Mouse (Mus musculus) MEL (cell line): ENCODE results near the gene Bcat1. TPM values are rescaled to one million over a fixed set of nuclear protein-coding genes. Genes with fewer than 3 reads are reported as not detected.

Source experiments
- DNase-seq: peaks from one replicate; pipeline ENCODE4 v3.0.0; 2011; ENCODE audit warnings: low read depth, low spot score
- H3K27ac ChIP-seq: 2 replicates; pipeline ENCODE4 v1.5.1; 2012; ENCODE audit warnings: low read depth, mild to moderate bottlenecking, control low read depth, low read length, moderate library complexity; ENCODE audit not compliant: control insufficient read depth
- H3K27me3 ChIP-seq, 2 experiments: fragments of 150-350 bp in 1 of 2; sonication (generic) in 1 of 2; 2 replicates each; pipeline ENCODE4 v1.6.1; 2012; ENCODE audit warnings: low read length in 2 of 2, mild to moderate bottlenecking in 2 of 2, improper control_type of control experiment in 1 of 2, moderate library complexity in 1 of 2; ENCODE audit not compliant: insufficient read depth in 2 of 2, control insufficient read depth in 1 of 2
- H3K36me3 ChIP-seq, 2 experiments: 2 replicates each; pipeline ENCODE4 v1.6.1; 2012 to 2014; ENCODE audit warnings: low read length in 2 of 2, improper control_type of control experiment in 1 of 2, inconsistent platforms in 1 of 2, mild to moderate bottlenecking in 1 of 2; ENCODE audit not compliant: insufficient read depth in 2 of 2, control insufficient read depth in 1 of 2
- H3K4me1 ChIP-seq, 2 experiments: fragments of 150-350 bp in 1 of 2; sonication (generic) in 1 of 2; 2 replicates each; pipeline ENCODE4 v1.6.1; 2012; ENCODE audit warnings: low read length in 2 of 2, improper control_type of control experiment in 1 of 2, mild to moderate bottlenecking in 1 of 2; ENCODE audit not compliant: insufficient read depth in 2 of 2, control insufficient read depth in 1 of 2
- H3K4me3 ChIP-seq, 2 experiments: fragments of 150-350 bp in 1 of 2; sonication (generic) in 1 of 2; 2 replicates each; pipeline ENCODE4 v1.5.1; 2012; ENCODE audit warnings: low read depth in 2 of 2, low read length in 2 of 2, mild to moderate bottlenecking in 2 of 2, moderate library complexity in 2 of 2, control low read depth in 1 of 2, improper control_type of control experiment in 1 of 2; ENCODE audit not compliant: control insufficient read depth in 1 of 2, insufficient read depth in 1 of 2
- H3K79me2 ChIP-seq: 2 replicates; pipeline ENCODE4 v1.6.1; 2012; ENCODE audit warnings: mild to moderate bottlenecking, low read length, moderate library complexity; ENCODE audit not compliant: control insufficient read depth, poor library complexity, insufficient read depth
- H3K9ac ChIP-seq: 2 replicates; pipeline ENCODE4 v1.6.1; 2012; ENCODE audit warnings: low read depth, mild to moderate bottlenecking, control low read depth, low read length, moderate library complexity; ENCODE audit not compliant: control insufficient read depth, poor library complexity, severe bottlenecking
- H3K9me3 ChIP-seq: fragments of 150-350 bp; sonication (generic); replicated peaks from 2 replicates; pipeline ENCODE4 v1.6.1; 2012; ENCODE audit warnings: mild to moderate bottlenecking, low read length, improper control_type of control experiment, moderate library complexity; ENCODE audit not compliant: insufficient read depth
- BHLHE40 ChIP-seq: IDR thresholded peaks from 2 replicates; pipeline ENCODE4 v1.6.1; 2012; ENCODE audit warnings: low read depth, mild to moderate bottlenecking, inconsistent platforms, low read length, improper control_type of control experiment, borderline replicate concordance
- CHD1 ChIP-seq: IDR thresholded peaks from 2 replicates; pipeline ENCODE4 v1.6.1; 2012; ENCODE audit warnings: low read depth, mild to moderate bottlenecking, inconsistent platforms, low read length, improper control_type of control experiment
- CHD2 ChIP-seq: IDR thresholded peaks from 2 replicates; pipeline ENCODE4 v1.6.1; 2011; ENCODE audit warnings: low read length, improper control_type of control experiment
- CTCF ChIP-seq, 3 experiments: IDR thresholded peaks in 2 of 3; conservative IDR thresholded peaks in 1 of 3; 2 replicates each; pipeline ENCODE4 v1.5.1; 2011 to 2012; ENCODE audit warnings: low read length in 3 of 3, low read depth in 2 of 3, mild to moderate bottlenecking in 2 of 3, improper control_type of control experiment in 1 of 3, inconsistent platforms in 1 of 3, mixed read lengths in 1 of 3, moderate library complexity in 1 of 3; ENCODE audit not compliant: control insufficient read depth in 1 of 3, insufficient read depth in 1 of 3, poor library complexity in 1 of 3, severe bottlenecking in 1 of 3
- ELF1 ChIP-seq: IDR thresholded peaks from 2 replicates; pipeline ENCODE4 v1.6.1; 2014; ENCODE audit warnings: low read depth, mild to moderate bottlenecking, inconsistent platforms, low read length, improper control_type of control experiment, moderate library complexity
- EP300 ChIP-seq, 2 experiments: IDR thresholded peaks; 2 replicates each; pipeline ENCODE4 v1.6.1; 2011; ENCODE audit warnings: improper control_type of control experiment in 2 of 2, low read length in 2 of 2, low read depth in 1 of 2, mild to moderate bottlenecking in 1 of 2
- ETS1 ChIP-seq: IDR thresholded peaks from 2 replicates; pipeline ENCODE4 v1.6.1; 2012; ENCODE audit warnings: low read depth, mild to moderate bottlenecking, inconsistent platforms, low read length, improper control_type of control experiment, moderate library complexity
- GABPA ChIP-seq: IDR thresholded peaks from 2 replicates; pipeline ENCODE4 v1.6.1; 2012; ENCODE audit warnings: low read depth, mild to moderate bottlenecking, inconsistent platforms, low read length, improper control_type of control experiment, moderate library complexity
- GATA1 ChIP-seq: IDR thresholded peaks from 2 replicates; pipeline ENCODE4 v1.6.1; 2011; ENCODE audit warnings: low read depth, low read length, improper control_type of control experiment
- HCFC1 ChIP-seq: IDR thresholded peaks from 2 replicates; pipeline ENCODE4 v1.6.1; 2012; ENCODE audit warnings: low read depth, mild to moderate bottlenecking, inconsistent platforms, low read length, improper control_type of control experiment, moderate library complexity
- JUND ChIP-seq: IDR thresholded peaks from 2 replicates; pipeline ENCODE4 v1.6.1; 2011; ENCODE audit warnings: low read depth, mild to moderate bottlenecking, improper control_type of control experiment, low read length
- KAT2A ChIP-seq: conservative IDR thresholded peaks from 2 replicates; pipeline ENCODE4 v1.6.1; 2012; ENCODE audit warnings: low read depth, low read length, improper control_type of control experiment, inconsistent platforms
- MAX ChIP-seq: IDR thresholded peaks from 2 replicates; pipeline ENCODE4 v1.6.1; 2011; ENCODE audit warnings: low read length, improper control_type of control experiment
- MAZ ChIP-seq: IDR thresholded peaks from 2 replicates; pipeline ENCODE4 v1.6.1; 2012; ENCODE audit warnings: low read depth, mild to moderate bottlenecking, inconsistent platforms, low read length, improper control_type of control experiment
- MXI1 ChIP-seq: IDR thresholded peaks from 2 replicates; pipeline ENCODE4 v1.6.1; 2011; ENCODE audit warnings: mild to moderate bottlenecking, low read depth, low read length, improper control_type of control experiment
- MYB ChIP-seq: IDR thresholded peaks from 2 replicates; pipeline ENCODE4 v1.6.1; 2011; ENCODE audit warnings: mild to moderate bottlenecking, low read depth, low read length, improper control_type of control experiment
- MYC ChIP-seq: IDR thresholded peaks from 2 replicates; pipeline ENCODE4 v1.6.1; 2011; ENCODE audit warnings: low read depth, mild to moderate bottlenecking, low read length, improper control_type of control experiment, moderate library complexity
- NELFE ChIP-seq: IDR thresholded peaks from 2 replicates; pipeline ENCODE4 v1.6.1; 2011; ENCODE audit warnings: low read depth, low read length, improper control_type of control experiment
- POLR2A ChIP-seq, 2 experiments: IDR thresholded peaks; 2 replicates each; pipeline ENCODE4 v1.6.1; 2011 to 2012; ENCODE audit warnings: low read length in 2 of 2, mild to moderate bottlenecking in 2 of 2, control low read depth in 1 of 2, improper control_type of control experiment in 1 of 2, low read depth in 1 of 2, moderate library complexity in 1 of 2; ENCODE audit not compliant: control insufficient read depth in 1 of 2, insufficient read depth in 1 of 2, poor library complexity in 1 of 2
- POLR2AphosphoS2 ChIP-seq: IDR thresholded peaks from 2 replicates; pipeline ENCODE4 v1.6.1; 2011; ENCODE audit warnings: low read length, improper control_type of control experiment
- RAD21 ChIP-seq: IDR thresholded peaks from 2 replicates; pipeline ENCODE4 v1.6.1; 2011; ENCODE audit warnings: mild to moderate bottlenecking, low read depth, low read length, improper control_type of control experiment
- SIN3A ChIP-seq: IDR thresholded peaks from 2 replicates; pipeline ENCODE4 v1.6.1; 2012; ENCODE audit warnings: low read length, improper control_type of control experiment, inconsistent platforms
- SMC3 ChIP-seq: IDR thresholded peaks from 2 replicates; pipeline ENCODE4 v1.6.1; 2011; ENCODE audit warnings: low read depth, low read length, improper control_type of control experiment
- TAL1 ChIP-seq: IDR thresholded peaks from 2 replicates; pipeline ENCODE4 v1.6.1; 2012; ENCODE audit warnings: mild to moderate bottlenecking, inconsistent platforms, low read length, moderate library complexity, mixed read lengths
- TBP ChIP-seq: IDR thresholded peaks from 2 replicates; pipeline ENCODE4 v1.8.0; 2011; ENCODE audit warnings: low read depth, low read length, improper control_type of control experiment
- UBTF ChIP-seq: IDR thresholded peaks from 2 replicates; pipeline ENCODE4 v1.6.1; 2012; ENCODE audit warnings: low read depth, mild to moderate bottlenecking, inconsistent platforms, low read length, improper control_type of control experiment, moderate library complexity, borderline replicate concordance; ENCODE audit not compliant: insufficient read depth
- USF1 ChIP-seq: IDR thresholded peaks from 2 replicates; pipeline ENCODE4 v1.6.1; 2014; ENCODE audit warnings: low read depth, mild to moderate bottlenecking, inconsistent platforms, low read length, improper control_type of control experiment, moderate library complexity
- USF2 ChIP-seq, 2 experiments: IDR thresholded peaks; 2 replicates each; pipeline ENCODE4 v1.6.1; 2011 to 2012; ENCODE audit warnings: improper control_type of control experiment in 2 of 2, low read length in 2 of 2, borderline replicate concordance in 1 of 2, inconsistent platforms in 1 of 2, low read depth in 1 of 2, mild to moderate bottlenecking in 1 of 2; ENCODE audit not compliant: insufficient read depth in 1 of 2
- ZC3H11A ChIP-seq: IDR thresholded peaks from 2 replicates; pipeline ENCODE4 v1.6.1; 2012; ENCODE audit warnings: low read depth, mild to moderate bottlenecking, inconsistent platforms, low read length, improper control_type of control experiment
- ZKSCAN1 ChIP-seq: IDR thresholded peaks from 2 replicates; pipeline ENCODE4 v1.6.1; 2012; ENCODE audit warnings: low read depth, mild to moderate bottlenecking, inconsistent platforms, low read length, improper control_type of control experiment, moderate library complexity
- ZMIZ1 ChIP-seq: IDR thresholded peaks from 2 replicates; pipeline ENCODE4 v1.6.1; 2012; ENCODE audit warnings: low read depth, mild to moderate bottlenecking, inconsistent platforms, low read length, improper control_type of control experiment, moderate library complexity
- ZNF384 ChIP-seq: IDR thresholded peaks from 2 replicates; pipeline ENCODE4 v1.6.1; 2012; ENCODE audit warnings: low read depth, mild to moderate bottlenecking, inconsistent platforms, low read length, improper control_type of control experiment
- polyA plus RNA-seq, 2 experiments: library from polyadenylated mRNA; stranded (reverse) in 1 of 2; unstranded in 1 of 2; fragments of >175 nt in 1 of 2; fragments of >200 nt in 1 of 2; gene quantifications; 2 replicates each; pipeline versions ENCODE4 v1.2.1 to v1.2.4; 2012; ENCODE audit warnings: low replicate concordance in 2 of 2, low read depth in 1 of 2; ENCODE audit not compliant: insufficient read length in 2 of 2, insufficient read depth in 1 of 2, missing spikeins in 1 of 2
- total RNA-seq: library from RNA; depleted of rRNA; stranded (reverse); fragments of 300-350 nt; gene quantifications from 2 replicates; pipeline ENCODE4 v1.2.3, GENCODE M21; 2012

Bcat1 gene
- total and polyA plus RNA-seq, 3 experiments: not detected

DNA sequence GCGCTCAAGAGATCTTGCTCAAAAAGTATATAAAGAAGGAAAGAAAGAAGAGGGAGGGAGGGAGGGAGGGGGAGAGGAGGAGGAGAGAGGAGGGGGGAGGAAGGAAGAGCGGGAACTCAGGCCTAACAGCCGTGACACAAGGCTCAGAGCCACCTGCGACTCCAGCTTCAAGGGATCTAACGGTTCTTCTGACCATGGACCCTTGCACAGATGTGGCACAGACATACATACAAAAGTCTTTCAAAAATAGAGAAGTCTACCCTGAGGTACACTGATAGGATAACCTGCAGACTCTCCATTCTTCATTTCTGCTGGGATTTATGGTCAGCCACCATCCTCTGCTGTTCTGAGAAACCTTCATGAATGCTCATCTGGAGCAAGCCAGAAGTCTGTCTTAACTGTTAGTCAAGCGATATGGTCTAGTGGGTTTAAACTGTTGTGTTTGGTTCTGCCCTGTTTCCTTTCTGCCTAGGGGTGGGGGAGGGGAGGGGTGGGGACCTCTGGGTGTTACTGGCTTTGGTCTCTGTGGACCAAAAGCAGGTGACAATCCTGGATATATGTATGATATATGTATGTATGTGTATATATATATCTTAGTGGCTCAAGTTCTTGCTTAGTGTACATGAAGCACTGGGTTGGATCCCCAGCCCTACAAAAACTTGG lies 14.3 kb upstream of the Bcat1 start:
- H3K27ac ChIP-seq: no peak overlapping the region
- H3K36me3 ChIP-seq: peaks cover 0 to 3% of the 10 kb centered on the region in 2 experiments; a peak in 2 of 4 replicates
- H3K79me2 ChIP-seq: no peaks in the 10 kb centered on the region
- no peak overlapping the region for H3K4me3 ChIP-seq
- peaks cover 2 to 8% of the 10 kb centered on the region in 2 experiments; a peak in 3 of 4 replicates for H3K4me1 ChIP-seq
- no peak overlapping the region for H3K9ac ChIP-seq
- peaks cover 0 to under 1% of the 10 kb centered on the region in 2 experiments; a peak in 1 of 4 replicates for H3K27me3 ChIP-seq
- DNase-seq: no peak
- TF ChIP-seq ZC3H11A (no peak), MAZ (no peak), CHD2 (no peak)
- no peaks in the 10 kb centered on the region for H3K9me3 ChIP-seq

GRCm38 (mm10) chr6:145089373-145089772 lies 13.4 kb upstream of the Bcat1 start:
- peak; percentile 50 for DNase-seq
- no peak for TF ChIP-seq ZC3H11A
- TF ChIP-seq CHD2: no peak
- TF ChIP-seq POLR2A (IDR thresholded peaks at IDR 0.05; ENCODE audit: control insufficient read depth in 1 of 2, insufficient read depth in 1 of 2, low read depth in 1 of 2, low read length in 2 of 2, poor library complexity in 1 of 2): no peak
- TF ChIP-seq CTCF (IDR thresholded peaks at IDR 0.05 in 2 of 3, conservative IDR thresholded peaks at IDR 0.05 in 1 of 3; ENCODE audit: control insufficient read depth in 1 of 3, insufficient read depth in 1 of 3, low read depth in 2 of 3, low read length in 3 of 3, poor library complexity in 1 of 3, severe bottlenecking in 1 of 3): no peak; a peak in 1 of 6 replicates
- peak; percentile 74 for TF ChIP-seq ETS1
- no peak for TF ChIP-seq BHLHE40
- TF ChIP-seq TAL1: peak; percentile 77
- no peak for TF ChIP-seq TBP
- no peak for TF ChIP-seq GABPA
- TF ChIP-seq RAD21: no peak
- no peak for TF ChIP-seq ELF1
- no peak for TF ChIP-seq USF2 (IDR thresholded peaks at IDR 0.05; ENCODE audit: borderline replicate concordance in 1 of 2, insufficient read depth in 1 of 2, low read depth in 1 of 2, low read length in 2 of 2)
- TF ChIP-seq USF1: no peak
- no peak for TF ChIP-seq MAX
- no peak for TF ChIP-seq NELFE
- TF ChIP-seq ZMIZ1: no peak
- TF ChIP-seq POLR2AphosphoS2: no peak
- TF ChIP-seq EP300 (IDR thresholded peaks at IDR 0.05; ENCODE audit: low read depth in 1 of 2, low read length in 2 of 2): peak; percentile 52 to 67
- peak; percentile 35; the same call in 1 of the 2 replicates for TF ChIP-seq GATA1
- TF ChIP-seq MYB: no peak
- no peak for TF ChIP-seq MYC
- TF ChIP-seq SIN3A: no peak
- no peak for TF ChIP-seq JUND
- no peak for TF ChIP-seq MXI1
- TF ChIP-seq ZNF384: no peak
- no peak for TF ChIP-seq CHD1
- no peak for TF ChIP-seq UBTF
- TF ChIP-seq KAT2A: no peak
- TF ChIP-seq SMC3: 0 out of 2 replicates have a peak, but pooled peaks have one; percentile 16
- no peak for TF ChIP-seq HCFC1
- TF ChIP-seq ZKSCAN1: no peak

More at GRCm38 (mm10) chr6:145089373-145089772, 13.4 kb upstream of the Bcat1 start:
- H3K9me3 ChIP-seq: no peaks in the 10 kb centered on the region
- H3K4me1 ChIP-seq: peaks cover 2 to 8% of the 10 kb centered on the region in 2 experiments; a peak in 3 of 4 replicates
- peaks cover 0 to 2% of the 10 kb centered on the region in 2 experiments; a peak in 1 of 4 replicates for H3K27me3 ChIP-seq
- H3K27ac ChIP-seq: no peak overlapping the region
- no peaks in the 10 kb centered on the region for H3K79me2 ChIP-seq
- no peak overlapping the region for H3K9ac ChIP-seq
- H3K4me3 ChIP-seq: no peak overlapping the region
- H3K36me3 ChIP-seq: peaks cover 0 to 3% of the 10 kb centered on the region in 2 experiments; a peak in 2 of 4 replicates
